8 mouse cellular contexts compared by ENCODE assay signal in the genomic region with DNA sequence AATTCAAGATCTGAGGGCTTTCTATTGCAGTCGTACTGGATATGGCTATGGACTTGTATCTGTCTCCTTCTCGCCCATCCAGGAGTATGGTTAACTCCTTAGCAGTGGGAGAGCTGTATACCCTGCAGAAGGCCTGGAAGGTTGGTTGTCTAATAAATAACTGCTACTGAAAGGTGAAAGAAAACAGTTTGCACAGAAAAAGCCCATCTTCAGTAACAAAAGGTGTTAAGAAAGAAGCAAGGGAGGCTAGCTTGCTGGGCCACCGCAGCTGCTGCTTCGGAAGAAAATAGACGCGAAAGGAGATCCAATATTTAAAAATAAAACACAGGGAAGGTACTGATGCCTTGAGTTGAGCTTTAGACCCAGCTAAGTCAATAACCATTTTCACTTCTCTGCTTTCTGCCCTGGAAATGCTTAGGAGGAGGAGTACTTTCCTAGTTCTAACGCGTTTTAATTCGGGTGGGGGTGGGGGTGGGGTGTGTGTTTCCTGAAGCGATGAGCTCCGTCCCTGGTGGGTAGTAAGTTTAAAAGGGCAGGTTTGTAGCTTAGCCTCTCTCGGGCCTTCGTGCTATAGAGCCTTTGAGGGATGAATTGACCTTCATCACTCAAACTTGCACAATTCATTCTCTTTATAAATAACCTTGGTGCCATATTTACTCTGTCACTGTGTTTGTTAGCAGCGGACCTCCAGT. TPM values are rescaled to one million over a fixed set of nuclear protein-coding genes. Genes with fewer than 3 reads are reported as not detected.
DNase-seq lines count a peak whose midpoint lies in the region; ATAC-seq and TF ChIP-seq lines count a peak whose summit lies in the region.

No protein-coding gene starts in this region.

- intact Hi-C loops in heart, postnatal 14 days (cut with DNase I), result no loop called here

- peak overlapping the region; percentile 84 for H3K4me2 ChIP-seq in heart, embryonic 13.5 days
- peak overlapping the region; percentile 56 for H3K4me2 ChIP-seq in limb, embryonic 14.5 days (replicated peaks; ENCODE audit: low read depth, low read length, severe bottlenecking)

- no peak for TF ChIP-seq CTCF in G1E (IDR thresholded peaks at IDR 0.05; ENCODE audit: low read depth, low read length)
- no peak for TF ChIP-seq CTCF in olfactory bulb, adult 2 months (IDR thresholded peaks at IDR 0.05; ENCODE audit: insufficient read depth, low read depth, low read length)

- H3K9ac ChIP-seq in heart, embryonic 13.5 days, result peak overlapping the region; percentile 85
- H3K9ac ChIP-seq in limb, embryonic 14.5 days (ENCODE audit: low read depth, low read length, severe bottlenecking), result peak overlapping the region; percentile 46

- peak overlapping the region; percentile 26; the same call in 1 of the 2 replicates for H3K27ac ChIP-seq in heart, embryonic 13.5 days (replicated peaks)
- peak overlapping the region; percentile 81 for H3K27ac ChIP-seq in forebrain, embryonic 10.5 days
- H3K27ac ChIP-seq in limb, embryonic 14.5 days (replicated peaks; ENCODE audit: low read depth, low read length), result no peak overlapping the region
- peak overlapping the region; percentile 61; the same call in 1 of the 2 replicates for H3K27ac ChIP-seq in olfactory bulb, adult 2 months (ENCODE audit: insufficient read depth, low read depth, low read length)

- no peaks in the 10 kb centered on the region for H3K36me3 ChIP-seq in heart, embryonic 13.5 days
- peaks cover 8% of the 10 kb centered on the region for H3K36me3 ChIP-seq in G1E (replicated peaks)
- H3K36me3 ChIP-seq in forebrain, embryonic 10.5 days (replicated peaks), result peaks cover 2% of the 10 kb centered on the region; the same call in 1 of the 2 replicates
- no peaks in the 10 kb centered on the region for H3K36me3 ChIP-seq in limb, embryonic 14.5 days (ENCODE audit: control insufficient read depth, insufficient read depth, low read length)

- 23% methylated on average over 14 of the region's 14 CpGs for WGBS in heart, embryonic 13.5 days
- 19% methylated on average over 14 of the region's 14 CpGs for WGBS in forebrain, embryonic 10.5 days
- WGBS in limb, embryonic 14.5 days, result 28% methylated on average over 14 of the region's 14 CpGs
- 9% methylated on average over 14 of the region's 14 CpGs for WGBS in olfactory bulb, adult 2 months

- H3K4me1 ChIP-seq in heart, embryonic 13.5 days, result peaks cover 5% of the 10 kb centered on the region
- peaks cover 5% of the 10 kb centered on the region for H3K4me1 ChIP-seq in G1E (ENCODE audit: insufficient read depth, low read depth, low read length)
- H3K4me1 ChIP-seq in forebrain, embryonic 10.5 days, result peaks cover 8% of the 10 kb centered on the region
- 0 out of 2 replicates have a peak, but pooled peaks cover 2% of the 10 kb centered on the region for H3K4me1 ChIP-seq in limb, embryonic 14.5 days (ENCODE audit: control insufficient read depth, insufficient read depth, low read length)
- no peaks in the 10 kb centered on the region for H3K4me1 ChIP-seq in olfactory bulb, adult 2 months (ENCODE audit: control insufficient read depth, insufficient read depth, low read length)

- ATAC-seq in heart, embryonic 13.5 days (ENCODE audit: extremely low read depth, insufficient number of reproducible peaks, low FRiP score, low TSS enrichment), result no peak; the same call in 1 of the 2 replicates
- no peak for ATAC-seq in G1E (ENCODE audit: extremely low read depth, insufficient number of reproducible peaks, low FRiP score, poor library complexity, severe bottlenecking)
- no peak for ATAC-seq in limb, embryonic 14.5 days (ENCODE audit: low FRiP score, low read depth)
- no peak; the same call in 1 of the 2 replicates for ATAC-seq in erythroid progenitor cell, adult 5-6 weeks (replicated peaks; ENCODE audit: low FRiP score, poor library complexity, severe bottlenecking)

- peak overlapping the region; percentile 85 for H3K4me3 ChIP-seq in heart, embryonic 13.5 days
- peak overlapping the region; percentile 83 for H3K4me3 ChIP-seq in G1E (ENCODE audit: low read depth, low read length)
- peak overlapping the region; percentile 68 for H3K4me3 ChIP-seq in forebrain, embryonic 10.5 days
- peak overlapping the region; percentile 46 for H3K4me3 ChIP-seq in limb, embryonic 14.5 days (replicated peaks; ENCODE audit: low read length)
- peak overlapping the region; percentile 99 for H3K4me3 ChIP-seq in olfactory bulb, adult 2 months (ENCODE audit: insufficient read depth, low read depth, low read length)

- no peak for DNase-seq in heart, postnatal 14 days
- DNase-seq in G1E (ENCODE audit: low spot score), result no peak
- no peak for DNase-seq in forebrain, embryonic 10.5 days (ENCODE audit: extremely low spot score, low spot score)
- no peak for DNase-seq in limb, embryonic 14.5 days (ENCODE audit: low spot score)
- DNase-seq in thymus, postnatal 14 days, result no peak

- TF ChIP-seq POLR2A in limb, embryonic 14.5 days (IDR thresholded peaks at IDR 0.05; ENCODE audit: borderline replicate concordance, extremely low read depth, insufficient read depth, insufficient read length), result no peak
- no peak for TF ChIP-seq POLR2A in olfactory bulb, adult 2 months (IDR thresholded peaks at IDR 0.05; ENCODE audit: insufficient read depth, low read depth, low read length)

- H3K9me3 ChIP-seq in heart, embryonic 13.5 days, result no peaks in the 10 kb centered on the region
- H3K9me3 ChIP-seq in G1E (replicated peaks), result no peaks in the 10 kb centered on the region
- H3K9me3 ChIP-seq in forebrain, embryonic 10.5 days, result no peaks in the 10 kb centered on the region
- no peaks in the 10 kb centered on the region for H3K9me3 ChIP-seq in limb, embryonic 14.5 days (ENCODE audit: control insufficient read depth, low read length)

- no peaks in the 10 kb centered on the region for H3K27me3 ChIP-seq in heart, embryonic 13.5 days (replicated peaks)
- H3K27me3 ChIP-seq in G1E (ENCODE audit: insufficient read depth, low read length), result no peaks in the 10 kb centered on the region
- H3K27me3 ChIP-seq in forebrain, embryonic 10.5 days (ENCODE audit: poor library complexity, severe bottlenecking), result no peaks in the 10 kb centered on the region
- no peaks in the 10 kb centered on the region for H3K27me3 ChIP-seq in limb, embryonic 14.5 days (ENCODE audit: control insufficient read depth, insufficient read depth, low read length)

RNA-seq across cellular contexts. Expression of gene Usp45, which starts 0.6 kb away (rescaled TPM):
- polyA plus RNA-seq in heart, embryonic 13.5 days (2015; fragmentation: Nextera tagmentation; extraction: Ambion mirVana), result 6.6 and 6.9 TPM in 2 replicates
- total RNA-seq in heart, postnatal 14 days (2021), result 10 to 100 TPM; 12.6 to 17.1 TPM
- total RNA-seq in G1E (2014; fragmentation: Nextera tagmentation), result 49.2 and 58.4 TPM in 2 replicates
- total RNA-seq in G1E (2017), result 15.7 and 21.1 TPM in 2 replicates
- polyA plus RNA-seq in G1E (2012), result 2.9 and 3.4 TPM in 2 replicates
- 12.0 and 12.4 TPM in 2 replicates for polyA plus RNA-seq in forebrain, embryonic 10.5 days (2016; fragmentation: Nextera tagmentation; extraction: Ambion mirVana)
- 11.3 and 12.0 TPM in 2 replicates for polyA plus RNA-seq in limb, embryonic 14.5 days (2012; rRNA removed)
- polyA plus RNA-seq in limb, embryonic 14.5 days (2014; fragmentation: Nextera tagmentation; extraction: Ambion mirVana), result 9.2 and 10.0 TPM in 2 replicates
- not detected in 2 replicates for polyA plus RNA-seq in olfactory bulb, adult 2 months (2012; ENCODE audit: insufficient read depth, insufficient read length, low replicate concordance, missing spikeins)
- total RNA-seq in erythroid progenitor cell, adult 5-6 weeks (2015; ENCODE audit: low replicate concordance), result 56.6 and 69.2 TPM in 2 replicates
- 40.2 and 46.3 TPM in 2 replicates for total RNA-seq in erythroid progenitor cell, adult 5-6 weeks (2017; ENCODE audit: low replicate concordance)

RNA-seq across cellular contexts. Expression of gene Tstd3, which starts 0.7 kb away (rescaled TPM):
- polyA plus RNA-seq in heart, embryonic 13.5 days (2015; fragmentation: Nextera tagmentation; extraction: Ambion mirVana), result 15.2 and 18.7 TPM in 2 replicates
- total RNA-seq in heart, postnatal 14 days (2021), result 10 to 100 TPM; 12.5 TPM
- total RNA-seq in G1E (2014; fragmentation: Nextera tagmentation) (72.4 and 103 TPM in 2 replicates), G1E (2017) (40.5 and 41.5 TPM in 2 replicates)
- 5.1 and 6.0 TPM in 2 replicates for polyA plus RNA-seq in G1E (2012)
- polyA plus RNA-seq in forebrain, embryonic 10.5 days (2016; fragmentation: Nextera tagmentation; extraction: Ambion mirVana), result 24.3 and 25.2 TPM in 2 replicates
- polyA plus RNA-seq in limb, embryonic 14.5 days (2012; rRNA removed), result 2.9 and 3.8 TPM in 2 replicates
- 6.6 and 7.0 TPM in 2 replicates for polyA plus RNA-seq in limb, embryonic 14.5 days (2014; fragmentation: Nextera tagmentation; extraction: Ambion mirVana)
- not detected in 2 replicates for polyA plus RNA-seq in olfactory bulb, adult 2 months (2012; ENCODE audit: insufficient read depth, insufficient read length, low replicate concordance, missing spikeins)
- total RNA-seq in erythroid progenitor cell, adult 5-6 weeks (2015; ENCODE audit: low replicate concordance), result 5.4 and 10.9 TPM in 2 replicates
- total RNA-seq in erythroid progenitor cell, adult 5-6 weeks (2017; ENCODE audit: low replicate concordance), result 1.5 and 8.5 TPM in 2 replicates

RNA-seq across cellular contexts. Expression of gene Ccnc, which starts 38.8 kb away (rescaled TPM):
- polyA plus RNA-seq in heart, embryonic 13.5 days (2015; fragmentation: Nextera tagmentation; extraction: Ambion mirVana), result 25.7 and 26.7 TPM in 2 replicates
- 10 to 100 TPM; 13.7 to 17.2 TPM for total RNA-seq in heart, postnatal 14 days (2021)
- total RNA-seq in G1E (2014; fragmentation: Nextera tagmentation) (56.1 and 68.4 TPM in 2 replicates), G1E (2017) (38.3 and 46.1 TPM in 2 replicates)
- 0.47 and 1.9 TPM in 2 replicates for polyA plus RNA-seq in G1E (2012)
- polyA plus RNA-seq in forebrain, embryonic 10.5 days (2016; fragmentation: Nextera tagmentation; extraction: Ambion mirVana), result 55.7 and 58.9 TPM in 2 replicates
- 17.1 and 18.0 TPM in 2 replicates for polyA plus RNA-seq in limb, embryonic 14.5 days (2012; rRNA removed)
- 34.7 and 41.1 TPM in 2 replicates for polyA plus RNA-seq in limb, embryonic 14.5 days (2014; fragmentation: Nextera tagmentation; extraction: Ambion mirVana)
- not detected in 2 replicates for polyA plus RNA-seq in olfactory bulb, adult 2 months (2012; ENCODE audit: insufficient read depth, insufficient read length, low replicate concordance, missing spikeins)
- total RNA-seq in erythroid progenitor cell, adult 5-6 weeks (2015; ENCODE audit: low replicate concordance), result 24.5 and 28.5 TPM in 2 replicates
- 19.3 and 23.9 TPM in 2 replicates for total RNA-seq in erythroid progenitor cell, adult 5-6 weeks (2017; ENCODE audit: low replicate concordance)

Comparison
In these comparisons a context has a peak if more than half of its experiments do, and no peak if none do; other contexts are left out.
1. H3K4me3 ChIP-seq: peak in every context shown above with its lines; median percentile 99 in olfactory bulb, adult 2 months; 85 in heart, embryonic 13.5 days; 83 in G1E; 68 in forebrain, embryonic 10.5 days; 46 in limb, embryonic 14.5 days.